Mouse (Mus musculus) testis, postnatal 14 days (tissue): ENCODE data around the gene Ovca2.
A peak's percentile ranks its signal among the peaks of the same experiment; 100 is the strongest.

Source experiments
- DNase-seq: peaks from one replicate; pipeline ENCODE4 v3.0.0; 2021; ENCODE audit warnings: low spot score

Gene Ovca2

DNA sequence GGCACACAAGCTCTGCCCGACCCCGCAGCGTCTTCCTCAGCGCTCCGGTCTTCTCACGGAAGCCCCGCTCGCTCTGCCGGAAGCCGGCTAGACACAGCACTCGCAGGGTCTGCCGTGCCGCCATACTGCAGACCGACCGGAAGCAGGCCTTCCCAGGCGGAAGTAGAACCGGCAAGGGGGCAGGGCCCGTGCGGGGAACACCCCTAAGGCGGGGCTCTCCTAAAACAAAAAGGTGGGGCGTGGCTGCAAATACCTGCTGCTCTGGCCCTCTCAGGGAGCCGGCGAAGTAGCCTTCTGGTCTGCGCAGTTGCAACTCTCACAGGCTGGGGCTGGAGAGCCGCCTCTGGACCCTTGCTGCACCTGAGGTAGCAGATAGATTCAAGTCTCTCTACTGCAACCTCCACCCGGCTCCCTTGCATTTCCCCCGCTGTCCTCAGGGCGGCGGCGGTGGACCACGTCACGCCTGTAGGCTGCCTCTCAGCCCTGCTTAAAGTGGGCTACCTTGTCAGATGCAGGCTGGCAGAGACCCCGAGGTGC, at the start of gene Ovca2:
Gene Ovca2 (minus strand): TSS at position 164 of the 537 bp plus-strand sequence.
- DNase-seq = peak; percentile 90

- DNase-seq = no peak
Observed at GRCm38 (mm10) chr11:75227632-75228031, 49.0 kb upstream of the Ovca2 start.

DNA sequence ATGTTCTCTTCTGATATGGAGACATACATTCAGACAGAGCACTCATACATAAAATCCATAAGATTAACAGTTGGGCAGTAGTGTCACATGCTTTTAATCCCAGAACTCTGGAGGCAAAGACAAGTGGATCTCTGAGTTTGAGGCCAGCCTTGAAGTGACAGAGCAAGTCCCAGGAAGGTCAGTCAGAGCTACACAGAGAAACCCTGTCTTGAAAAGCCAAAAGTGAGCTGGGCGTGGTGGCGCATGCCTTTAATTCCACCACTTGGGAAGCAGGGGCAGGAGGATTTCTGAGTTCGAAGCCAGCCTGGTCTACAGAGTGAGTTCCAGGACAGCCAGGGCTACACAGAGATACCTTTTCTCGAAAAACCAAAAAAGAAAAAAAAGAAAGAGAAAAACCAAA, 46.2 kb upstream of the Ovca2 start:
- no peak for DNase-seq

DNA sequence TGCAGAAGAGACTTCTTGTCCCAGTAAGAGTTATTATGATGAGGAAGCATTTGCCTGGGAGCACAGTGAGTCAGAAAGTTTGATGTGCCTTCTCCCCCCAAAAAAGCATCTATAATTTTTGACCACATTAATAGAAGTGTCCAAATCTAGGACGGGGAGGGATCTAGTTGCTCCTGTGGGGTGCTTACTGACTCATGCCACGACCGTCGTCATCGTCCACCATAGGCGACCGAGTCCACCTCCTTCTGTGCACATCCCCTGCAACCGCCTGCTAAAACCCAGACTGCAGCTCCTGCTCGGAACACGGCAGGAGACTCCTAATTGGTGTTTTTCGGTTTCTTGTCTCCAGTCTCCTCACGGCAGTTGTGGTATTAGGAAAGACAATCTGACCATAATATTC, 45.4 kb upstream of the Ovca2 start:
- DNase-seq = no peak

DNA sequence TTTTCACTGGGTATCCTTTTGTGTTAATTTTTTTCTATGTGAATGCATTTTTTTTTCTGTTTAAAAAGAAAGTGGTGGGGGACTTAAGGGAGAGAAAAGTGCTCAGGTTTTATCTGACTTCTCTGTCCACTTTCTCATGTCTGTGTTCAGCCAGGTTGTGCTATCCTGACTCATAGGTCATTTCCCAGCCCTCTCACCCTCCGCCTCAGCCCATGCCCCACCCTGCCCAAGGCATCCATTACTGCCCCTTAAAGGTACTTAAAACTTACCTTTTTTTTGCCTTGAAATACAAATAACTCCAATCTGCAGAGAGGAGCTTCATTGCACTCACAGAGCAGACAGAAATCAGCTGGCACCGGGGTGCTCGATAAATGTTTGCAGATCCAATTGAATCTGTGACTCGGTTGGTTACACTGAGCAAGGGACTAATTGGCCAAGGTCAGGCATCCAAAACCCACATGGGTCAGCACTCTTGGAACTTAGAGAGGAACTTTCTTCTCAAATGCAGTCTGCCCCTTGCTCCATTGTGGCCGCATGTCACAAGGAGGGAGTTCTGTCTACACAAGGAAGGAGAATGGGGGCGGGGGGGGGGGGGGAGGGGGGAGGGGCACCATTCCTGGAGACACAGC, 42.0 kb upstream of the Ovca2 start:
- DNase-seq = no peak

- peak; percentile 72 for DNase-seq
Observed at GRCm38 (mm10) chr11:75220115-75220514, 41.5 kb upstream of the Ovca2 start.

GRCm38 (mm10) chr11:75214081-75214950, 35.7 kb upstream of the Ovca2 start:
- DNase-seq = no peak

- DNase-seq = no peak
Observed at GRCm38 (mm10) chr11:75213372-75214080, 34.9 kb upstream of the Ovca2 start.

- DNase-seq = no peak
Observed at GRCm38 (mm10) chr11:75212876-75213275, 34.2 kb upstream of the Ovca2 start.

DNA sequence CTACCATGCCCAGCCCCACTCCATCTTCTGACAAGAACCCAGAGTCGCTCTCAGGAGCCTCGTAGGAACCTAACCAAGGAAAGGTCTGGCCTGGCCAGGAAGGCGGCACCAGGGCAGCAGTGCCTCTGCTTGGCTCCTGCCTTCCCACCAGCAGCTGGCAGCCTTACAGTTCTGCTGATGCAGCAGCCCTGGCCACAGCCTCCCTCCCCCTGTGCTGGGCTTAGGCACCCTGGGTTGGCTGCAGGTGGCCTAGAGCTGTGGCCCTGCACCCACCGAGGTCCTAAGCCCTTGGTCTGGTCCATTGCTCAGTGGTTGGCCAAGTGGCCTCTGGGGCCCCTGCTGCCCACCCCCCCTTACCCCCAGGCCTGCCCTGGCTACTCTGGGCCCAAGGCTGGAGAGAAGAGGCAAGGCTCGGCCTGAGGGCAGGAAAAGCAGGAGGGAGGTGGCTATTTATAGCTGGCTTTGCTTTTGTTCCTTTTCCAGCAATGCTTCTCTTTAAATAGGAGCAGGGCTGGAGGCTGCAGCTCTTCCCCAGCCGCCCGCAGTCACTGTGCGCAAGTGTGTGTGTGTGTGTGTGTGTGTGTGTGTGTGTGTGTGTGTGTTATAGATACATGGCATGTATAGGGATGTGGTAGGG, 33.5 kb upstream of the Ovca2 start:
- DNase-seq = no peak

DNA sequence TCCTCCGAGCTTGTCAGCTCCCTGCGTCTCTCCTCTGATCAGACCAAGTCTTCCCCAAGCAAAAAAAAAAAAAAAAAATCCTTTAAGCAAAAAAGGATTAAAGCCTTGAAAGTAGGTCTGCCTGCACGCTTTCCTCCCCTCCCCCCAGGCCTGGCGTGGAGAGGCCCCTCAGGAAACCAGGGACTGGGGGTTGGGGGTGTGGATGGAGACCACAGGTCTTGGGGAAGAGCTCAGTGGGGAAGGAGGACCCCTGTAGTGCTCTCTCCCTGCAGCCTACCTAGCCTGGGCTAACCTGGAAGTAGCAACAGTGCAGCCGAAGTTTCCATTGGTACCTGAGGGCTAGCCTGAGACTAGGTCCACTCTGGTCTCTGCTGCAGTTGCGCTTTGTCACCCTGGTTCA, 32.1 kb upstream of the Ovca2 start:
- DNase-seq = no peak

GRCm38 (mm10) chr11:75210093-75210492, 31.5 kb upstream of the Ovca2 start:
- no peak for DNase-seq

GRCm38 (mm10) chr11:75209363-75209762, 30.7 kb upstream of the Ovca2 start:
- no peak for DNase-seq

DNA sequence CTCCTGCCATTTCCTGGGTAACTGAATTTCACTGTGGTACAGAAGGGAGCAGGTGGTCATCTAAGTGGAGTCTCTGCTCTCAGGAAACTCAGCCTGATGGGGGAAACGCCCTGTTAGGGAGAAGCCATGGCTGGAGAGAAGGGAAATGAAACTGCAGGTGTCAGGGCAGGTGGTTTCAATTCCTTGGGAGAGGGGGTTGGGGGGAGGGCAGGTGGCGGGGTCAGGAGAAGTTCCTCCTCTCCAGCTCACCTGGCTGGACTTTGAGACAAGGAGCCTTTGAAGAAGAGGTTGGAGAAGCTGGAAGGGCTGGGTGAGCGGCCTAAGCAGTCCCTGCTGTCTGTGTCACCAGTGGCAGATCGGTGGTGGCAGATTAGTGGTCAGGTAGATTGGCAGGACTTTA, 27.7 kb upstream of the Ovca2 start:
- no peak for DNase-seq

GRCm38 (mm10) chr11:75204472-75204871, 25.8 kb upstream of the Ovca2 start:
- no peak for DNase-seq

- DNase-seq = no peak
Observed at GRCm38 (mm10) chr11:75203926-75204325, 25.3 kb upstream of the Ovca2 start.

DNA sequence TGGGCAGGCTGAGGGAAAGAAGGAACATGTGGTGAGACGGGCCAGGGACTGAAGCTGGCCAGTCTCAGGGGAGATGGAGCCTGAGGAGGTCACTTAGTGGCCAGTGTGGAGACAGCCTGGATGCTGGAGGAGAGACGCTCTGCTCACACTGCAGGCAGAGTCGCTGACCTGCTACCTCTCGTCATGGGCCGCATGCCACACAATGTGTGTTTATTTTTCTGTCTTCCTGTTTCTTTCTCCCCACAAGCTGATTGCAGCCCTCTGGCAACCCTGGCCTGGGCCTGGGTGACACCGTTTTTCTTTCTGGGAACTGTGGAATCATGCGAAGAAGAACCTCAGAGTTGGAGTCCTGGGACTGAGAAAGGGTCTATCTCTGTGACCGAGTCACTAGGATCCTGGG, 23.1 kb upstream of the Ovca2 start:
- no peak for DNase-seq

DNA sequence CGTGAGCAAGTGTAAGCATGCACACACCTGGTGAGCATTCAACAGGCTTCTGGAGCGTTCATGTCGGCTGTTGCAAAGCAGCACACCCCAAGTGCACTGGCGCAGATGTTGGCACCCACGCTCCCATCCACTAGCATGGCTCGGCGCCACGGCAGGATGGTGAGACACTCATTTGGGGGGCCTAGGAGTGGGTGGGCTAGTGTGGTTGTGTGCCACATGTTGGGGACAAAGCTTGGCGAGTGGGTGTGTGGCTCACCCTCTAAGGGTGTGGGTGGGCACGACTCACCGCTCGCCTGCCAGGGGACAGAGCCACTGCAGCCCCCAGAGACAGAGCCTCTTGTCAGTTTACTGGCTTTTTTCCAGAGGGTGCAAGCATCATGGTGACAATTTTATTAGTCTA, 22.3 kb upstream of the Ovca2 start:
- no peak for DNase-seq

- DNase-seq = no peak
Observed at GRCm38 (mm10) chr11:75199951-75200350, 21.3 kb upstream of the Ovca2 start.

- DNase-seq = no peak
Observed at GRCm38 (mm10) chr11:75198792-75199191, 20.2 kb upstream of the Ovca2 start.

GRCm38 (mm10) chr11:75197956-75198355, 19.3 kb upstream of the Ovca2 start:
- no peak for DNase-seq

GRCm38 (mm10) chr11:75196131-75196530, 17.5 kb upstream of the Ovca2 start:
- no peak for DNase-seq
